Mouse (Mus musculus): Measurements from ENCODE around the gene Gm27021.

- peak; percentile 90 for TF ChIP-seq CTCF (IDR thresholded peaks at IDR 0.05; ENCODE audit: control insufficient read depth, insufficient read depth, insufficient replicate concordance, low read depth, low read length)
- TF ChIP-seq POLR2A (IDR thresholded peaks at IDR 0.05; ENCODE audit: control insufficient read depth, low read depth, low read length): no peak
Measured at GRCm38 (mm10) chr8:120678447-120678846, 10.6 kb upstream of the Gm27021 start.
